Mouse (Mus musculus) lung, postnatal 0 days (tissue): ENCODE measurements around the gene Ttll11. TPM values are rescaled to one million over a fixed set of nuclear protein-coding genes. Genes with fewer than 3 reads are reported as not detected.

Experiments
- ATAC-seq: fragments of 200-750 bp; cut with Nextera tagmentation; 2 replicates; pipeline ENCODE4 v1.8.0; 2017; ENCODE audit warnings: moderate library complexity
- DNase-seq: peaks from one replicate; pipeline ENCODE4 v3.0.0-alpha.2; 2016; ENCODE audit warnings: low spot score
- H3K27ac ChIP-seq: fragments of 300-500 bp; sonication (generic); 2 replicates; pipeline ENCODE4 v1.5.1; 2014; ENCODE audit warnings: antibody characterized with exemption, mild to moderate bottlenecking, low read length, mixed read lengths
- H3K27me3 ChIP-seq: fragments of 300-500 bp; sonication (generic); replicated peaks from 2 replicates; pipeline ENCODE4 v1.6.1; 2014; ENCODE audit warnings: low read length, mixed read lengths; ENCODE audit not compliant: insufficient read depth
- H3K36me3 ChIP-seq: fragments of 300-500 bp; sonication (generic); 2 replicates; pipeline ENCODE4 v1.6.1; 2014; ENCODE audit warnings: low read length, mixed read lengths; ENCODE audit not compliant: insufficient read depth
- H3K4me1 ChIP-seq: fragments of 300-500 bp; sonication (generic); 2 replicates; pipeline ENCODE4 v1.6.1; 2014; ENCODE audit warnings: antibody characterized with exemption, low read depth, low read length, mixed read lengths; ENCODE audit not compliant: insufficient read depth
- H3K4me2 ChIP-seq: fragments of 300-500 bp; sonication (generic); replicated peaks from 2 replicates; pipeline ENCODE4 v1.6.1; 2014; ENCODE audit warnings: low read depth, mild to moderate bottlenecking, low read length, moderate library complexity, mixed read lengths
- H3K4me3 ChIP-seq: fragments of 300-500 bp; sonication (generic); 2 replicates; pipeline ENCODE4 v1.5.1; 2014; ENCODE audit warnings: low read depth, low read length
- H3K9ac ChIP-seq: fragments of 300-500 bp; sonication (generic); replicated peaks from 2 replicates; pipeline ENCODE4 v1.6.1; 2014; ENCODE audit warnings: low read depth, mild to moderate bottlenecking
- H3K9me3 ChIP-seq: fragments of 300-500 bp; sonication (generic); 2 replicates; pipeline ENCODE4 v1.6.1; 2016; ENCODE audit warnings: low read length, mixed read lengths
- CTCF ChIP-seq: IDR thresholded peaks from 2 replicates; pipeline ENCODE4 v1.5.1; 2016; ENCODE audit warnings: antibody characterized with exemption, mild to moderate bottlenecking
- EP300 ChIP-seq: IDR thresholded peaks from 2 replicates; pipeline ENCODE4 v1.6.1; 2016; ENCODE audit warnings: antibody characterized with exemption, mild to moderate bottlenecking, control low read depth
- WGBS: fragments of 180-500 bp; shearing (Covaris S2); extraction: QIAGEN DNeasy Blood & Tissue Kit; methylation state at CpG from one replicate; pipeline ENCODE4 v1.1.7; 2014; 5-methylcytosine and 5-hydroxymethylcytosine counted together
- polyA plus RNA-seq: library from polyadenylated mRNA; unstranded; fragments of >200 nt; fragmentation: Nextera tagmentation; extraction: Ambion mirVana; gene quantifications from 2 replicates; pipeline ENCODE4 v1.2.1, GENCODE M21; 2015

The Ttll11 gene
- polyA plus RNA-seq, 1 experiment from 2014 or later, result 2.1 TPM

GRCm38 (mm10) chr2:35994303-35994702 lies 14.6 kb upstream of the Ttll11 start:
- DNase-seq, result peak; percentile 43

GRCm38 (mm10) chr2:35993481-35993880 lies 13.8 kb upstream of the Ttll11 start:
- no peak for ATAC-seq
- no peaks in the 10 kb centered on the region for H3K9me3 ChIP-seq
- H3K4me3 ChIP-seq, result no peak overlapping the region
- H3K9ac ChIP-seq, result no peak overlapping the region
- 76% methylated on average over 2 of the region's 2 CpGs for WGBS
- TF ChIP-seq CTCF (no peak), EP300 (no peak)
- H3K27ac ChIP-seq, result no peak overlapping the region
- H3K4me2 ChIP-seq, result no peak overlapping the region
- DNase-seq, result no peak
- H3K27me3 ChIP-seq, result no peaks in the 10 kb centered on the region
- no peaks in the 10 kb centered on the region for H3K36me3 ChIP-seq
- H3K4me1 ChIP-seq, result no peaks in the 10 kb centered on the region

More at GRCm38 (mm10) chr2:35994303-35994702, 14.6 kb upstream of the Ttll11 start:
- ATAC-seq, result peak; percentile 69
- H3K9me3 ChIP-seq, result no peaks in the 10 kb centered on the region
- no peaks in the 10 kb centered on the region for H3K27me3 ChIP-seq
- no peak overlapping the region for H3K27ac ChIP-seq
- TF ChIP-seq EP300 (peak; percentile 93), CTCF (no peak)
- WGBS, result 56% methylated on average over 6 of the region's 6 CpGs
- H3K4me1 ChIP-seq, result no peaks in the 10 kb centered on the region
- no peak overlapping the region for H3K9ac ChIP-seq
- H3K4me3 ChIP-seq, result no peak overlapping the region
- no peaks in the 10 kb centered on the region for H3K36me3 ChIP-seq
- H3K4me2 ChIP-seq, result no peak overlapping the region

GRCm38 (mm10) chr2:35992259-35992658 lies 12.5 kb upstream of the Ttll11 start:
- 85% methylated on average over 3 of the region's 3 CpGs for WGBS

GRCm38 (mm10) chr2:35983869-35984268 lies 4.2 kb upstream of the Ttll11 start:
- Histone ChIP-seq H3K27ac (no peak overlapping the region), H3K27me3 (no peaks in the 10 kb centered on the region), H3K4me1 (no peaks in the 10 kb centered on the region; the same call in 1 of the 2 replicates), H3K4me2 (no peak overlapping the region), H3K9me3 (no peaks in the 10 kb centered on the region), H3K9ac (no peak overlapping the region), H3K4me3 (no peak overlapping the region), H3K36me3 (no peaks in the 10 kb centered on the region)
- TF ChIP-seq CTCF, result peak; percentile 81
- TF ChIP-seq EP300, result no peak
- WGBS, result 5% methylated on average over 7 of the region's 7 CpGs
- DNase-seq (peak; percentile 86), ATAC-seq (no peak)

More at GRCm38 (mm10) chr2:35992259-35992658, 12.5 kb upstream of the Ttll11 start:
- Histone ChIP-seq H3K27me3 (no peaks in the 10 kb centered on the region), H3K4me2 (no peak overlapping the region), H3K27ac (no peak overlapping the region), H3K9ac (no peak overlapping the region), H3K36me3 (no peaks in the 10 kb centered on the region), H3K4me1 (no peaks in the 10 kb centered on the region), H3K4me3 (no peak overlapping the region), H3K9me3 (no peaks in the 10 kb centered on the region)
- peak; percentile 81 for ATAC-seq
- TF ChIP-seq EP300, result peak; percentile 93
- TF ChIP-seq CTCF, result no peak
- DNase-seq, result no peak

GRCm38 (mm10) chr2:35981872-35982271 lies 2.2 kb upstream of the Ttll11 start:
- H3K9ac ChIP-seq, result no peak overlapping the region
- WGBS, result 75% methylated on average over 3 of the region's 3 CpGs

GRCm38 (mm10) chr2:35978941-35979643 lies 621 bp downstream of the Ttll11 start:
- Histone ChIP-seq H3K9me3 (no peaks in the 10 kb centered on the region), H3K27me3 (no peaks in the 10 kb centered on the region), H3K36me3 (no peaks in the 10 kb centered on the region), H3K4me3 (peak overlapping the region; percentile 88), H3K27ac (peak overlapping the region; percentile 90), H3K9ac (peak overlapping the region; percentile 77), H3K4me2 (peak overlapping the region; percentile 99), H3K4me1 (peaks cover 13% of the 10 kb centered on the region; the same call in 1 of the 2 replicates)
- ATAC-seq (peak; percentile 68), DNase-seq (peak; percentile 61)
- 2% methylated on average over 50 of the region's 76 CpGs for WGBS
- TF ChIP-seq EP300, result no peak
- no peak for TF ChIP-seq CTCF

More at GRCm38 (mm10) chr2:35981872-35982271, 2.2 kb upstream of the Ttll11 start:
- peaks cover 13% of the 10 kb centered on the region; the same call in 1 of the 2 replicates for H3K4me1 ChIP-seq
- DNase-seq (no peak), ATAC-seq (no peak)
- TF ChIP-seq EP300, result no peak
- TF ChIP-seq CTCF, result no peak
- H3K4me2 ChIP-seq, result no peak overlapping the region
- no peak overlapping the region for H3K4me3 ChIP-seq
- H3K27me3 ChIP-seq, result no peaks in the 10 kb centered on the region
- no peaks in the 10 kb centered on the region for H3K9me3 ChIP-seq
- no peaks in the 10 kb centered on the region for H3K36me3 ChIP-seq
- H3K27ac ChIP-seq, result no peak overlapping the region
